Mouse (Mus musculus) liver, embryonic 11.5 days (tissue): ENCODE measurements around the gene Nrg4. TPM values are rescaled to one million over a fixed set of nuclear protein-coding genes. Genes with fewer than 3 reads are reported as not detected.

ENCODE experiments used
- ATAC-seq: fragments of 200-750 bp; cut with Nextera tagmentation; replicated peaks from 2 replicates; pipeline ENCODE4 v1.8.0; 2017; ENCODE audit warnings: moderate number of reproducible peaks, mild to moderate bottlenecking, moderate TSS enrichment, moderate library complexity; ENCODE audit not compliant: low FRiP score
- DNase-seq: peaks from one replicate; pipeline ENCODE4 v3.0.0-alpha.2; 2017; ENCODE audit warnings: low spot score
- H3K27ac ChIP-seq: fragments of 300-500 bp; sonication (generic); 2 replicates; pipeline ENCODE4 v1.5.1; 2014; ENCODE audit warnings: mild to moderate bottlenecking, low read depth, low read length, control low read depth
- H3K27me3 ChIP-seq: fragments of 300-500 bp; sonication (generic); replicated peaks from 2 replicates; pipeline ENCODE4 v1.6.1; 2014; ENCODE audit warnings: low read length, mixed read lengths; ENCODE audit not compliant: control insufficient read depth, insufficient read depth
- H3K36me3 ChIP-seq: fragments of 300-500 bp; sonication (generic); 2 replicates; pipeline ENCODE4 v1.6.1; 2014; ENCODE audit warnings: mild to moderate bottlenecking, low read length, moderate library complexity, mixed read lengths; ENCODE audit not compliant: control insufficient read depth, insufficient read depth
- H3K4me1 ChIP-seq: fragments of 300-500 bp; sonication (generic); replicated peaks from 2 replicates; pipeline ENCODE4 v1.6.1; 2014; ENCODE audit warnings: low read length, mixed read lengths; ENCODE audit not compliant: control insufficient read depth, insufficient read depth
- H3K4me2 ChIP-seq: fragments of 300-500 bp; sonication (generic); 2 replicates; pipeline ENCODE4 v1.6.1; 2014; ENCODE audit warnings: mild to moderate bottlenecking, control low read depth, moderate library complexity
- H3K4me3 ChIP-seq: fragments of 300-500 bp; sonication (generic); 2 replicates; pipeline ENCODE4 v1.5.1; 2014; ENCODE audit warnings: low read depth, low read length, control low read depth
- H3K9ac ChIP-seq: fragments of 300-500 bp; sonication (generic); 2 replicates; pipeline ENCODE4 v1.6.1; 2014; ENCODE audit warnings: low read depth, low read length, control low read depth
- H3K9me3 ChIP-seq: fragments of 300-500 bp; sonication (generic); 2 replicates; pipeline ENCODE4 v1.6.1; 2016; ENCODE audit warnings: low read length, inconsistent platforms, mixed read lengths; ENCODE audit not compliant: control insufficient read depth
- WGBS: fragments of 180-500 bp; shearing (Covaris S2); extraction: QIAGEN DNeasy Blood & Tissue Kit; methylation state at CpG from one replicate; pipeline ENCODE4 v1.1.7; 2014; 5-methylcytosine and 5-hydroxymethylcytosine counted together
- polyA plus RNA-seq: library from polyadenylated mRNA; unstranded; fragments of >200 nt; fragmentation: Nextera tagmentation; extraction: Ambion mirVana; gene quantifications from 2 replicates; pipeline ENCODE4 v1.2.1, GENCODE M21; 2014

Nrg4 gene
- polyA plus RNA-seq, 1 experiment from 2014 or later: 1.1 TPM

DNA sequence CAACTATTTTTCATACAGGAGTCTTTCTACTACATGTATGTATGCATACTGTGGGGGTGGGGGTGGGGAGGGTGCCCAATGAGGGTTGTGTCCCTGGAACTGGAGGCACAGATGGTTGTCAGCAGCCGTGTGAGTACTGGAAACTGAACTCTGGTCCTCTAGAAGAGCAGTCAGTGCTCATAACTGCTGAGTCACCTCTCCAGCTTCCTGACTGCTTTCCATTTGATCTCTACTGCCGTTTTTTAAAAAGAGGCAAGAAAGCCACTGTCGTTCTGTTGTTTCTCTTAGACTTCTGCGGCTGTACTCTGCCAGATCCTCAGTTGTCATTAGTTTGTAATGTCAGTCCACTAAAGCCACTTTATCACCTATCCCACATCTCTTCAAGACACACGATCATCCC lies 19.1 kb downstream of the Nrg4 start:
- Histone ChIP-seq H3K9ac (no peak overlapping the region), H3K27me3 (no peaks in the 10 kb centered on the region), H3K9me3 (no peaks in the 10 kb centered on the region), H3K4me1 (no peaks in the 10 kb centered on the region), H3K36me3 (no peaks in the 10 kb centered on the region), H3K4me3 (no peak overlapping the region), H3K4me2 (no peak overlapping the region), H3K27ac (no peak overlapping the region)
- ATAC-seq (no peak), DNase-seq (no peak)
- WGBS: 42% methylated on average over 5 of the region's 5 CpGs

DNA sequence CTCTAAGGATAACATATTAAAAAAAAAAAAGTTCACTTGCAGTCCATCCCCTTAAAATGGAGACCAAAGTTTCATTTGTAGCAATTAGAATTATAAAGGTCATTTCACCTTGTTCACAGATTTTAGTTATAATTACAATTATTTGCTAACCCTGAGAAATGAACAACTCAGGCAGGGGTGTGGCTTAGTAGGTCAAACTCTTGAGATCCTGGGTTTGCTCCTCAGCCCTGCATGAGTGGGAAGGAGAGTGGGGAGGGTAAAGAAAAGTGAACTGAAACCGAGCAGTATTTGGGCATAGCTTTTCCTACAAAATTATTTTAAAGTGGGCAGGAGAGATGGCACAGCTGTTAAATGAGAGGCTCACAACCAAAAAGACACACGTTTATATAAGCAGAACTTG lies 19.6 kb downstream of the Nrg4 start:
- H3K27me3 ChIP-seq: no peaks in the 10 kb centered on the region
- H3K4me1 ChIP-seq: no peaks in the 10 kb centered on the region
- no peak overlapping the region for H3K27ac ChIP-seq
- no peak overlapping the region for H3K4me2 ChIP-seq
- no peaks in the 10 kb centered on the region for H3K36me3 ChIP-seq
- H3K9ac ChIP-seq: no peak overlapping the region
- no peaks in the 10 kb centered on the region for H3K9me3 ChIP-seq
- DNase-seq: no peak
- WGBS: 68% methylated on average over 2 of the region's 2 CpGs
- H3K4me3 ChIP-seq: no peak overlapping the region
- no peak for ATAC-seq

DNA sequence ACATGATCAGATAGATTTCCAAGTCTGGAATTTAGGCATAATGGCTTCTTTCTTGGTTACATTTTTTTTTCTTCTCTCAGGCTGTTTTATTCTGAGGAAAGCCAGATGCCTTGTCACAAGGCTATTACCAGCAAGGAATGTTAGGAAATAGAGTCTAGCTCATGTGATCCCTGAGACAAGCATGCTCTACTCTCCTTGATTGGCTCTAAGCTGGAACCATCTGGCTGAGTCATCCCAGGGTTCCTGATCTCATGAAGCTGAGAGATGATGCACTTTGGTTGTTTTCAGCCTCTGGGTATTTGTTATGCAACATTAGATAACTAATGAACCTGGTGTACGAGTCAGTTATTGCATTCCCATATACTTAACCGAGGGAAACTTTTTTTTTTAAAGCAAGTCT lies 30.4 kb downstream of the Nrg4 start:
- Histone ChIP-seq H3K9me3 (no peaks in the 10 kb centered on the region), H3K27me3 (no peaks in the 10 kb centered on the region), H3K4me1 (no peaks in the 10 kb centered on the region), H3K4me3 (no peak overlapping the region), H3K9ac (no peak overlapping the region), H3K27ac (no peak overlapping the region), H3K36me3 (no peaks in the 10 kb centered on the region), H3K4me2 (no peak overlapping the region)
- 47% methylated on average over 2 of the region's 2 CpGs for WGBS
- ATAC-seq (no peak), DNase-seq (no peak)

DNA sequence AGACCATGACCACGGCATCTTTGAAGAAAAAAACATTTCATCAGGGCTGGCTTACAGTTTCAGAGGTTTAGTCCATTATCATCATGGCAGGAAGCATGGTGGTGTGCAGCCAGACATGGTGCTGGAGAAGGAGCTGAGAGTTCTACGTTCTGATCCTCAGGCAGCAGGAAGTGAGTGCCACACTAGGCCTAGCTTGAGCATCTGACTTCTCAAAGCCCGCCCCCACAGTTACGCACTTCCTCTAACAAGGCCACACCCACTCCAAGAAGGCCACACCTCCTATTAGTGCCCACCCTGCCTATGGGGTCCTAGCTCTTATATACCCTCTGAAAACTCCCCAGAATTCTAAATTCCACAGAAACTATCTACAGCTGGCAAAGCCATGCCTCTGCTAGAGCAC lies 34.7 kb downstream of the Nrg4 start:
- Histone ChIP-seq H3K27ac (no peak overlapping the region), H3K36me3 (no peaks in the 10 kb centered on the region), H3K4me1 (no peaks in the 10 kb centered on the region), H3K4me3 (no peak overlapping the region), H3K9ac (no peak overlapping the region), H3K9me3 (no peaks in the 10 kb centered on the region), H3K4me2 (no peak overlapping the region), H3K27me3 (no peaks in the 10 kb centered on the region)
- DNase-seq (no peak), ATAC-seq (no peak)
- WGBS: 86% methylated on average over 4 of the region's 4 CpGs

DNA sequence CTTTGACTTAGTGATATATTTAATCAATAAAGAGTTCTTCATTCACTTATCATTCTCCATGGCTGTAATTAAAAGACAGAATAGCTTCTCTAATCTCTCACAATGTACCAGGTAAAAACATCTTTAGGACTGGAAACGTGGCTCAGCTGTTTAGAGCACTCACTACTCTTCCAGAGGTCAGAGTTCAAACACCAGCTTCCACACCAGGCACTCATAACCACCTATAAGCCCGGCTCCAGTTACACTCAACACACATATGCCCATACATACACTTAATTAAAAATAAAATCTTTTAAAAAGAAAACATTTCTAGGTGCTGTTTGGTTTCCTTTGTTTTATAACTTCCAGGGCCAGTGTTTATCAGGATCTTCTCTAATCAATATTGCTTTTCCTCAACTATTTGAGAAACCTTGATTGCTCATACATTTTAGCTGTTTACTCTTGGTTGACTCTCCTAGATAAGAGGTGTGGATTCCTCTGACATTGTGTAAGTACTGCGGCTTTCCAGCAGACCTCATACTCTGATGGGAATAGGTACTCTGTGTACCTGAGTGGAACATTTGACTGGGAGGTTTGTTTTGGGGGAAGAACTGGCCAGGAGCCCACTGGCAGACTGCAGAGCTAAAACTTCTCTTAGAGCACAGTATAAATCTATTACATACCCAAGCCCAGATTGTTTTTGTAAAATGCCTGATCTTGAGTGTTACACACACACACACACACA lies 37.0 kb downstream of the Nrg4 start:
- no peak for ATAC-seq
- no peak overlapping the region for H3K4me3 ChIP-seq
- DNase-seq: no peak
- H3K9me3 ChIP-seq: no peaks in the 10 kb centered on the region
- H3K4me2 ChIP-seq: no peak overlapping the region
- no peak overlapping the region for H3K9ac ChIP-seq
- no peak overlapping the region for H3K27ac ChIP-seq
- WGBS: 48% methylated on average over 3 of the region's 3 CpGs
- H3K4me1 ChIP-seq: no peaks in the 10 kb centered on the region
- H3K27me3 ChIP-seq: no peaks in the 10 kb centered on the region
- H3K36me3 ChIP-seq: no peaks in the 10 kb centered on the region

DNA sequence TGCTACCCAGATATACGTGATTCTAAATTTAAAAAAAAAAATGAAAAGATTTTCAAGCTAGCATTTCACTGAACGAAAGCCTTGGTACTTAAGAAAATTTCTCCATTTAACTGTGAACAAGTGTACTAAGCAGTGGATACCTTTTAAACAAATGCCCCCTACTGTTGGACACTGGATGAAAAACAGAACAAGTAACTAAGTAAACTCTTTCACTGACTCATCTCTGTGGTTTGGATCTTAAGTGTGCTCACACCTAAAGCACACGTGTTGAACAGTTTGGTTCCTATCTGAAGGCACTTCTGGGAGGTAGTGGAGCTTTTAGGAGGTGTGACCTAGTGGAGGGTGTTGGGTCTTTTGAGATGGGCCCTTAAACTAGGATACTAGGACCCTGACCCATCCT lies 41.4 kb downstream of the Nrg4 start:
- ATAC-seq (no peak), DNase-seq (no peak)
- Histone ChIP-seq H3K4me1 (no peaks in the 10 kb centered on the region), H3K9ac (no peak overlapping the region), H3K27ac (no peak overlapping the region), H3K4me2 (no peak overlapping the region), H3K36me3 (no peaks in the 10 kb centered on the region), H3K9me3 (no peaks in the 10 kb centered on the region), H3K27me3 (no peaks in the 10 kb centered on the region), H3K4me3 (no peak overlapping the region)
- 61% methylated on average over 3 of the region's 3 CpGs for WGBS

DNA sequence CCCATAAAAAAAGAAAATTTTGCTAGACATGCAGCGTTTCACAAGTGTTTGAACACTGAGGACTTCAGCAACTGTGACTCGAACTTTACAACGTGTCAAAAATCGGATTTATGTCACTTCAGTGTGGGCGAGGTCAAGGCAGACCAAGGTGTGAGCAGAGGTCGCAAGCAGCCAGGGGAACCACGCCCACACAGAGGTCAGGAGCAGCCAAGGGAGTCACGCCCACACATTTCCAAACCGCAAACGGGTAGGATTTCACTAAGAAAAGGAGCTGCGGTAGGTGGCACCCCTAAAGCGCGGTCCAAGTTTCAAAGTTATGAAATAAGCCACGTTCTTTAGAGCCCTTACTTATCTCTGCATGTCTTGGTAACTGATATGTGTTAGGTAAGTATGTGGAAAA lies 43.1 kb downstream of the Nrg4 start:
- H3K4me1 ChIP-seq: no peaks in the 10 kb centered on the region
- no peak overlapping the region for H3K27ac ChIP-seq
- no peak overlapping the region for H3K9ac ChIP-seq
- 2% methylated on average over 14 of the region's 14 CpGs for WGBS
- H3K36me3 ChIP-seq: no peaks in the 10 kb centered on the region
- H3K27me3 ChIP-seq: no peaks in the 10 kb centered on the region
- peak overlapping the region; percentile 9; the same call in 1 of the 2 replicates for H3K4me2 ChIP-seq
- ATAC-seq: no peak
- H3K9me3 ChIP-seq: no peaks in the 10 kb centered on the region
- H3K4me3 ChIP-seq: no peak overlapping the region
- DNase-seq: no peak

DNA sequence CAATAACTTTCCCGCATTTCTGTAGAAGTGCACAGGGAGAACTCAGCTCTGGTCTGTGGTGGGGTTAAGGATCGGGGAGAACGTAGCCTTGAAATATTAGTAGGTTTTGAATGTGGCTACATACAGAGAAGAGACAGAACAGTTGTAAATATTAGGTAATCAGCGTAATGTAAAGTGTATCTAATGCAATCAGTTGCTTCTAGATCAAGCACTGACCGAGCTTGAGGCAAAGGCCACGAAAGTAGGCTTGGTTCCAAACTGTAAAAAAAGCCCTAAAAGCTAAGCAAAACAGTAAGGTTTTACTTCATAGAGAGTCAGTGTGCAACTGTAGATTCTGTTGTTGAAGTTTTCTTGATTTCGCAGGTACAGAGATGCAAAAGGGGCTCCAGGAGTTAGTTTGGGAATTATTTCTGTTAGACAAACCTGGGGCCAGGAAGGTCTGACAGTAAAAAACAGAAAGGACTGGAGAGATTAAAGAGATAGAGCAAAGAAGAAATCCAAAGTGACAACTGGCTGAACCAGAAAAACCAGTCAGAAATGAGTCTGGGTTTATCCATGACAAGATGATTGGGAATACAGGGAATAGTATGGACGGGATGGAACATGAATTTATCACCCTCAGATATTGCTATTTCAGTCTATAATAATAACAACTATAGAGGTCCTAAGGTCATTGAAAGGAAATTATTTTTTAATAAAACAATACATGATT lies 47.4 kb downstream of the Nrg4 start:
- Histone ChIP-seq H3K9me3 (no peaks in the 10 kb centered on the region), H3K4me3 (no peak overlapping the region), H3K9ac (no peak overlapping the region), H3K27me3 (no peaks in the 10 kb centered on the region), H3K36me3 (no peaks in the 10 kb centered on the region), H3K27ac (no peak overlapping the region), H3K4me2 (no peak overlapping the region), H3K4me1 (no peaks in the 10 kb centered on the region)
- 82% methylated on average over 8 of the region's 8 CpGs for WGBS
- ATAC-seq (no peak), DNase-seq (no peak)

DNA sequence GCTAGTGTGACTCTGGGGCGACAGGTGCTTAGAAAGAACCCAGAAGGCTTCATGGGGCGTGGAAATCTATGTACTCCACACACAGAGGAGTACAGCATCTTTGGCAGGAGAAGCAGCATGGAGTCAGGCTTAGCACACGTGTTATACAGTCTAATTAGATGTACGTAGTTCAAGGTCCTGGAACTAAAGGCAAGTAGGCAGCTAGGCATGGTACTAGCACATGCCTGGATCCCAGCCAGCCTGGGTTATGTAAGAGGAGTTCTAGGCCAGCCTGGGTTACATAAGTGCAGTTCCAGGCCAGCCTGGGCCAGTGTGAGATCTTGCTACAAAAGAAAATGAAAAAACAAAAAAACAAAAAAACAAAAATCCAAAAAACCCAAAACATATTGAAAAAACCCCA lies 49.1 kb downstream of the Nrg4 start:
- Histone ChIP-seq H3K9ac (no peak overlapping the region), H3K4me3 (no peak overlapping the region), H3K4me2 (no peak overlapping the region), H3K4me1 (no peaks in the 10 kb centered on the region), H3K36me3 (no peaks in the 10 kb centered on the region), H3K27me3 (no peaks in the 10 kb centered on the region), H3K27ac (no peak overlapping the region), H3K9me3 (no peaks in the 10 kb centered on the region)
- DNase-seq: no peak
- 65% methylated on average over 4 of the region's 4 CpGs for WGBS
- no peak for ATAC-seq
